Mouse (Mus musculus): ENCODE data around the gene Astn2.

Gene Astn2

GRCm38 (mm10) chr4:65678929-65679328 is 725.5 kb downstream of the Astn2 start:
- peak; percentile 72 for DNase-seq (ENCODE audit: low read depth, low spot score)

DNA sequence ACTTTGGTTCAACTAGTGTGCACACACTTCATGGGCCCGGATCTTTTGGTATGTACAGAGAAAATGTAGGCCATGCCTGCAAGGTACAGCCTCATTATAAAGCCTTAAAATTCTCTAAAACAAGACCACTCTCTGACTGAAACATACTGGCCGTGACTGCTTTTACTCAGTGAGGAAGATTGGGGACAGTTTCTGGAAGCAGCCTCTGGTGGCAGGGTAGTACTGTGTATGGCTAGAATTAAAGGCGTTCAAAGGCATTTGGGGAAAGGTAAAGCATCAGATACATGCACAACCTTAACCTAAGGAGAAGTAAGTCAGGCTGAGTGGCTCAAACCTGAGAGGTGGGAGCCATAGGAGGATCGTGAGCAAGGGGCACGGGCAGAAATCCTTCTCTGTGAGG is 725.9 kb downstream of the Astn2 start:
- DNase-seq (ENCODE audit: low read depth, low spot score) = no peak

DNA sequence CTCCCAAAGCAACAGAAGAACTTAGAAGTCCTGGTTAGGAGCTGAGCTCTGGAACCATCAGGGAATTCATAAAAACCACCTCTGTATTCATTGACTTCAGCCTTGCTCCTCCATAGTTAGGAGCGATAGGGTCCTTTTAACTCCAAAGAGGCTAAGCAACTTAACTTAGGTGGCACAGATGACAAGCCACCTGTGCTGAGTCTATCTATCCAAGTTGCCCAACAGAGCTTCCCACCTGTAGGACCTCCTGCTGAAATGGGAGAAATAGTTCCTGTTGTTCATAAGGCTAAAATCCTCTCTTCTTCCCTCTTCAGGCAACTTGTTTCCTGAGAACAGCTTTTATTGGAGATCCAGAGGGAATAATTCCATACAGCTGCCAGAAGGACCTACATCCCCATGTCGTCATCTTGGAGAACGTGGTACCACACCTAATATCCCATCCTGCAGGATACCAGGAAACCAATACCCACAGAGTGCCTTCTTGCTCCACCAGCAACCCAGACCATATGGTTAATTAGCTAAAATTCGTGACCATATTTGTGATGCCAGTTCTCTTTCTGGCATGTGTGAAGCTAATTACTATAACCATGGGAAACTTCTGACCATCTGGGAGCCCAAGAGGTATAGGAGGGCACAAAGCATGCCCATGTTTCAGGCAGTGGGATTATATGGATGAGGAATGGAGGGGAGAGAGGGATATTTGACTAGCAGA is 730.0 kb downstream of the Astn2 start:
- DNase-seq (ENCODE audit: low read depth, low spot score) = peak; percentile 97

- DNase-seq (ENCODE audit: low read depth, low spot score) = peak; percentile 51
Measured at GRCm38 (mm10) chr4:65673418-65673933, 730.9 kb downstream of the Astn2 start.

DNA sequence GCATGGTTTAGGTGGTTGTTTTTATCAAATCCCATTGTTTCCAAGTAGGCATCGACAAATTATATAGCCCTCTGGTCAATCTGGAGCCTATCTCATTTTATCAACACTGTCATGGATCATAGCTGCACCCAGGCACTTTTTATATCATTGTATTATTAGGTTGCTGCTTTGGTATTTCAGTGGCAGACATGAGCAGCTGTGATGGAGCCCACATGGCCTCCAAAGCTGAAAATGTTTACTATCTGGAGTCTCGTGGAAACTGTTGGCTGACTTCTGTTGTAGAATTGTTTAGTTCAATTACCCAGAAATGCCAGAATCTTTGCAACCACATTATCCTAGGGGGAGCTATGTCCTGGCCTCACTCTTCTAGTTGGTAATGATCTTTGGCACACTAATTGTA is 732.1 kb downstream of the Astn2 start:
- DNase-seq (ENCODE audit: low read depth, low spot score) = peak; percentile 38

DNA sequence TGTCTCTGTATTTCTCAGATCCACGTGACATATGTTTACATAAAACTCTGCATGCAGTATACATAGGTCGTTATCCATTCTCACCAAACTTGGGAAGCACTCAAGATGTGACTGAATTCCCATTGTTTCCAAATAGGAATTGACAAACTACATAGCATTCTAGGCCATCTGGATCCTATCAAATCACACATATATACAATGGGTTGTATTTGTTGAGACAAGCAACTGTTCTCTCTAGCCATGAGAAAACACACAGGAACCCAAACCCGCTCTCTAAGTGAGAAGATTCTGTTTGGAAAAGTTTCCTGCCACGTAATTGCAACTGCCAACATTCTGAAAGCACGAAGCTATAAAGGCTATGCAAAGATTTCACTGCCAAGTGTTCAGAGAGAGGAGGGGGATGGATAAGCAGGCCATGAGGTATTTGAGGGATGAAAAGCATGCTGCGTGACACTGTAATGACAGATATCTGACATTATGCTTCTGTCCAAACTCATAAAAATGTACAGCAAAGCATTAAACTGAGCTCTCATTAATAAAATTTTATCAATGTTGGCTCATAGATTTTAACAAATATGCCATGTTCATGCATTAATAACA is 732.7 kb downstream of the Astn2 start:
- no peak for DNase-seq (ENCODE audit: low read depth, low spot score)

GRCm38 (mm10) chr4:65667030-65667610 is 737.3 kb downstream of the Astn2 start:
- no peak for DNase-seq (ENCODE audit: low read depth, low spot score)

- DNase-seq (ENCODE audit: low read depth, low spot score) = no peak
Measured at GRCm38 (mm10) chr4:65663176-65663575, 741.2 kb downstream of the Astn2 start.

DNA sequence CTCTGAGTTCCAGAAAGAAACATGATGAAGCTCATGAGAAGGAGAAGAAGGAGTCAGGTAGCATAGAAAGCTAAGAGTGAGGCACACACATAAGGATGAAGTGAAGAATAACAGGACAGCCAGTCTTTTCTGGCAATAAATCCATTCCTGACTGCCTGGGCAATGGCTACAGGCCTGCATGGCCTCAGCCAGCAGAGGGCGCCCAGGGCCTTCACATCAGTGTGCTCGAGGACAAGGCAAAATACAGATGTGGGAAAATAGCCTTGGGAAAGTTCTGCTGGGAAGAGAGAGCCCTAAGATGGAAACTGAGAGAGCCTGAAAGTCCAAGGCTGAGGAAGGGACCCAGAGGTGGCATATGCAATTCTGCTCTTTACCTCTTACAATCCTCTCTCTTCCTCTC is 749.7 kb downstream of the Astn2 start:
- DNase-seq (ENCODE audit: low read depth, low spot score) = peak; percentile 91

- no peak for DNase-seq (ENCODE audit: low read depth, low spot score)
Measured at GRCm38 (mm10) chr4:65642611-65643010, 761.8 kb downstream of the Astn2 start.

DNA sequence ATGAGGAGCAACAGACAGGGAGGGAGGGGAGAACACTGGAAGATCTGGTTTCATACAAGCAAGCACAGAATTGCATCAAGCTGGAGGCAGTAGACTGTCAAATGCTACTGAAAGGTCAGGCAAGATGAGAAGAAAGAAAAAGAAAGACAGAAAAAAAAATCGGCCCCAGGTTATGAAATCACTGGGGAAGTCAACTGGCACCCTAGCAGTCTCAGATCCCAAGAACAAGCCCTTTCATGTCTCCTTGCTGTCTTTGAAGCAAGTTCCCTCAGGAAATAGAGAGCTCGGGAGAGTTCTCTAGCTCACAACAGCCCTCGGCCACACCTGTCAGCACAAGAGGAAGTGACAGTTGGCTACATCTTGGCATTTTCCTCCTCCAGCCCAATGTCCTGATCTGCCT is 766.2 kb downstream of the Astn2 start:
- DNase-seq (ENCODE audit: low read depth, low spot score) = peak; percentile 33

DNA sequence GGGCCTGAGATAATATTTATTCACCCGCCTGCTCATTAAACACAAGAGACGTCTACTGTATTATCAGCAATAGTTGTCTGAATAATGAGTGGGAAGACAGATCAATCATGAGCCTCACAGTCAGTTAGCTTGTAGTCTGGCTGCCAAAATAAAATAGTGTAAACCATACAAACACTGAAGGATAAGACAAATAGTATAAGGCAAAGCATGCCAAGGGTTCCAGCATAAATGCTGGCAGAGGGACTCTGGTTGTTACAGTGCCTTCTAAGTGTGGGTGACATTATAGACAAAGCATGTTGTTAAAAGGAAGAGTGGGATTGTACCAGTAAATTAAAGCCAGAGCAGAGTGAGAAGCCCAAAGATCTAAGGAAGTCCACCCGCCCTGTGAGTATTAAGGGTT is 784.3 kb downstream of the Astn2 start:
- DNase-seq (ENCODE audit: low read depth, low spot score) = no peak

DNA sequence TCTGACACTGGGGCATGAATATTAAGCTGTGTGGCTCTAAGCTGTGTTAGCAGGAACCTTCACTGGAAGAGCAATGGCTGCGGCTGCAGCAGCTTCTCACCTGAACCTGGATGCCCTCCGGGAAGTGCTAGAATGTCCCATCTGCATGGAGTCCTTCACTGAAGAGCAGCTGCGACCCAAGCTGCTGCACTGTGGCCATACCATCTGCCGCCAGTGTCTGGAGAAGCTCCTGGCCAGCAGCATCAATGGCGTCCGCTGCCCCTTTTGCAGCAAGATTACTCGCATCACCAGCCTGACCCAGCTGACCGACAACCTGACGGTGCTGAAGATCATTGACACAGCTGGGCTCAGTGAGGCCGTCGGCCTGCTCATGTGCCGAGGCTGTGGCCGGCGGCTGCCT is 791.3 kb downstream of the Astn2 start:
- peak; percentile 62 for DNase-seq (ENCODE audit: low read depth, low spot score)

- DNase-seq (ENCODE audit: low read depth, low spot score) = peak; percentile 95
Measured at GRCm38 (mm10) chr4:65610896-65611295, 793.5 kb downstream of the Astn2 start.

- peak; percentile 77 for DNase-seq (ENCODE audit: low read depth, low spot score)
Measured at GRCm38 (mm10) chr4:65610329-65610728, 794.1 kb downstream of the Astn2 start.

- peak; percentile 60 for DNase-seq (ENCODE audit: low read depth, low spot score)
Measured at GRCm38 (mm10) chr4:65608112-65608511, 796.3 kb downstream of the Astn2 start.

DNA sequence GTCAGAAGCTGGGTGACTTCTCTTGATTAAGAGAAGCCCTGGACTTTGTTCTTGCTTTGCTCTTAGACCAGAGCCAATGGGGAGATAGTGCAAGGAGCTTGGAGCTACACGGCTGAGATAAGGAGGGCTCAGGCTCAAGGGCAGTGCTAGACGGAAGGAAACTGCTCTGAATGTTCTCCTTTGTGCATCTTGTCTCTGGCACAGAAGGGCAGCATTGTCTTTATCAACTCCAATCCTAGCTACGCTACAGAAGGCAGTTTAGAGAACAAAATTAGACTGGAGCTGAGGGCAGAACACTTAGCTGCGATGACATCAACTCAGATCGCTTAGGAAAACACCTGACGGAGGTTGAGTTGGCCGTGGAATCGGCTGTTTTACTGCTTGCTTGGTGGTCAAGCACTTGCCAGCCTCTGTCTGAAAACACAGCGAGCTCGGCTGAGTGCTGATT is 797.2 kb downstream of the Astn2 start:
- peak; percentile 66 for DNase-seq (ENCODE audit: low read depth, low spot score)

DNA sequence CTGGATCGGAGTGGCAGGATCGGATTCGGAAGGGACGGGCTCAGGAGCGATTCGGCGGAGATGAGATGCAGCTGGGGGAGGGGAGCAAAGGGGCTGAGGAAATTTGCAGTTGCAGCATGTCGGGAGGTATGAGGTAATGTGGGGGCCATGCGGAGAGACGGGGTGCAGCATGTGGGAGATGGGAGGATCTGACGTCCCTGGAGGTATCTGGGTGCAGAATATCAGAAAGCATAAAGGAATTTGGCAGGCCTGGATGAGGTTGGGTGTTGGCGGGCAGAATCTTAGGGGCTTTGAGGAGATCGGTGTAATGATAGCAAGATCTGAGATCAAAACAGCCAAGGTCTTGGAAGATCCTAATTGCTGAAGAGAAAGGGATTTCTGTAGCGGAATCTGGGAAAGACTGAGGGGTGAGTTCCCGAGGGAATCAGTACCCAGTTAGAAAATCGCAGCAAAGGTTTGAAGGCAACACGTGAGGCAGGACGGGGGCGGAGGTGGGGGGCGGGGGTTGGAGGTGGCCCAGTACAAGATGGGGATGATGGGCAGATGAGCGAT is 799.2 kb downstream of the Astn2 start:
- DNase-seq (ENCODE audit: low read depth, low spot score) = peak; percentile 79

DNA sequence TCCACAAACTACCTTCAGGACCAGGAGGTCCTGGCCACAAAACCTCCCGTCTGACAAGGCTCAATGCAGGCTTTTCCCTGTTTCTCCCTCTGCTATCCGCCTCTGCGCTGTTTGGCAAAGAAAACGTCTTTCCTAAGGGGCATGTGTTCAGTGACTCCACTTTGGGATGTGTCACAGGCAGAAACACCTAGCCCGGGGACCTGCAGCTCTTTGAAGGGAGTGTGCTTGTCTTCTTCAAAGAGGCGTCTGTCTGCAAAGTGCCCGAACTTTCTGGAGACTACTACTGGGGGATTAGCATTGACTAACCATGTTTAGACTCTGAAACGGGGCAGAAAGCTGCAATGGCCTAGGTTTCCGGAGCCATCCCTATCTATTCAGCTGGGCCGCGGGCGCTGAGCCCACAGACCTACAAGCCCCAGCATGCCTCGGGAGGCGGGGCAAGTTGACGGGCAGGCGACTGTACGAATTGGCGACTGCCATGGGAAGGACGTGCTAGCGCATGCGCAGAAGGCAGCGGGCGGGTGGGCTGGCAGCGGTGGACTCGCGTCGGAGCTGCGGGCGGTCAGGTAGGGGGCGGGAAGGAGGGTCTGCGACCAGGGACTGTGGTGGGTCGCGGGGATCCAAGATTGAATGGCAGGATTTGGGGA is 799.8 kb downstream of the Astn2 start, which contains the start of gene Trim32:
Gene Trim32, plus strand, starts transcription at position 483 of the 647 bp plus-strand sequence.
- DNase-seq (ENCODE audit: low read depth, low spot score) = peak; percentile 99

GRCm38 (mm10) chr4:65594601-65595369 is 809.6 kb downstream of the Astn2 start:
- peak; percentile 71 for DNase-seq (ENCODE audit: low read depth, low spot score)

GRCm38 (mm10) chr4:65589780-65590179 is 814.6 kb downstream of the Astn2 start:
- peak; percentile 89 for DNase-seq (ENCODE audit: low read depth, low spot score)

Measured in brain, adult 2 months (tissue).